Mouse (Mus musculus): Measurements from ENCODE around the gene Shroom3.
"Not testable (repeated sequence)": the region's sequence is repeated elsewhere in the genome, so short reads cannot be mapped to it uniquely, and the experiment has no call there.

Gene Shroom3

GRCm38 (mm10) chr5:92893284-92893683, 210.0 kb downstream of the Shroom3 start:
- DNase-seq (ENCODE audit: low spot score in 2 of 2), result no peak

- no peak for DNase-seq (ENCODE audit: low spot score in 2 of 2)
Observed at GRCm38 (mm10) chr5:92893711-92894110, 210.5 kb downstream of the Shroom3 start.

- no peak for DNase-seq (ENCODE audit: low spot score in 2 of 2)
Observed at GRCm38 (mm10) chr5:92895877-92896276, 212.6 kb downstream of the Shroom3 start.

GRCm38 (mm10) chr5:92896725-92897280, 213.6 kb downstream of the Shroom3 start:
- no peak for DNase-seq (ENCODE audit: low spot score in 2 of 2)

- DNase-seq (ENCODE audit: low spot score in 2 of 2), result peak; percentile 33 to 65
Observed at GRCm38 (mm10) chr5:92897766-92898745, 214.8 kb downstream of the Shroom3 start.

GRCm38 (mm10) chr5:92900470-92900869, 217.2 kb downstream of the Shroom3 start:
- DNase-seq (ENCODE audit: low spot score in 2 of 2), result no peak

- no peak for DNase-seq (ENCODE audit: low spot score in 2 of 2)
Observed at GRCm38 (mm10) chr5:92901870-92902269, 218.6 kb downstream of the Shroom3 start.

- no peak for DNase-seq (ENCODE audit: low spot score in 2 of 2)
Observed at GRCm38 (mm10) chr5:92905146-92905545, 221.9 kb downstream of the Shroom3 start.

GRCm38 (mm10) chr5:92905594-92906008, 222.4 kb downstream of the Shroom3 start:
- peak; percentile 34 to 46 for DNase-seq (ENCODE audit: low spot score in 2 of 2)

GRCm38 (mm10) chr5:92908227-92908626, 225.0 kb downstream of the Shroom3 start:
- no peak for DNase-seq (ENCODE audit: low spot score in 2 of 2)

- no peak for DNase-seq (ENCODE audit: low spot score in 2 of 2)
Observed at GRCm38 (mm10) chr5:92910838-92911237, 227.6 kb downstream of the Shroom3 start.

- no peak for DNase-seq (ENCODE audit: low spot score in 2 of 2)
Observed at GRCm38 (mm10) chr5:92915421-92915820, 232.2 kb downstream of the Shroom3 start.

- no peak for DNase-seq (ENCODE audit: low spot score in 2 of 2)
Observed at GRCm38 (mm10) chr5:92917755-92918154, 234.5 kb downstream of the Shroom3 start.

- DNase-seq (ENCODE audit: low spot score in 2 of 2), result no peak
Observed at GRCm38 (mm10) chr5:92918170-92918569, 234.9 kb downstream of the Shroom3 start.

GRCm38 (mm10) chr5:92918866-92919265, 235.6 kb downstream of the Shroom3 start:
- no peak for DNase-seq (ENCODE audit: low spot score in 2 of 2)

- no peak for DNase-seq (ENCODE audit: low spot score in 2 of 2)
Observed at GRCm38 (mm10) chr5:92919390-92919789, 236.2 kb downstream of the Shroom3 start.

GRCm38 (mm10) chr5:92920984-92921383, 237.7 kb downstream of the Shroom3 start:
- DNase-seq (ENCODE audit: low spot score in 2 of 2), result no peak

- DNase-seq (ENCODE audit: low spot score in 2 of 2), result no peak
Observed at GRCm38 (mm10) chr5:92921728-92922127, 238.5 kb downstream of the Shroom3 start.

- DNase-seq (ENCODE audit: low spot score in 2 of 2), result not testable (repeated sequence)
Observed at GRCm38 (mm10) chr5:92922981-92923380, 239.7 kb downstream of the Shroom3 start.

- DNase-seq (ENCODE audit: low spot score in 2 of 2), result no peak
Observed at GRCm38 (mm10) chr5:92924851-92925477, 241.7 kb downstream of the Shroom3 start.

GRCm38 (mm10) chr5:92927667-92928066, 244.4 kb downstream of the Shroom3 start:
- DNase-seq (ENCODE audit: low spot score in 2 of 2), result no peak

GRCm38 (mm10) chr5:92930557-92930956, 247.3 kb downstream of the Shroom3 start:
- DNase-seq (ENCODE audit: low spot score in 2 of 2), result no peak

All from frontal cortex, postnatal 10 days (tissue).